Mouse (Mus musculus) erythroblast, embryonic 14.5 days (primary cell): ENCODE results near the gene Myh7. TPM values are rescaled to one million over a fixed set of nuclear protein-coding genes. Genes with fewer than 3 reads are reported as not detected.

Source experiments
- H3K27me3 ChIP-seq: 2 replicates; pipeline ENCODE4 v1.6.1; 2012; ENCODE audit warnings: inconsistent platforms; ENCODE audit not compliant: control insufficient read depth
- H3K36me3 ChIP-seq: 2 replicates; pipeline ENCODE4 v1.6.1; 2012; ENCODE audit warnings: mild to moderate bottlenecking, inconsistent platforms; ENCODE audit not compliant: control insufficient read depth
- H3K4me1 ChIP-seq: 2 replicates; pipeline ENCODE4 v1.6.1; 2012; ENCODE audit warnings: inconsistent platforms; ENCODE audit not compliant: control insufficient read depth
- H3K4me3 ChIP-seq: replicated peaks from 2 replicates; pipeline ENCODE3; 2012; ENCODE audit warnings: moderate library complexity, mild to moderate bottlenecking, inconsistent platforms
- H3K9me3 ChIP-seq: 2 replicates; pipeline ENCODE4 v1.6.1; 2012; ENCODE audit warnings: low read length, inconsistent platforms, mixed read lengths; ENCODE audit not compliant: control insufficient read depth
- GATA1 ChIP-seq: IDR thresholded peaks from 2 replicates; pipeline ENCODE4 v1.6.1; 2012; ENCODE audit warnings: low read length, inconsistent platforms, mixed read lengths
- TAL1 ChIP-seq: IDR thresholded peaks from 3 replicates; pipeline ENCODE4 v1.6.1; 2012; ENCODE audit warnings: low read length, inconsistent platforms, mixed read lengths
- polyA plus RNA-seq: library from polyadenylated mRNA; stranded (reverse); fragments of >175 nt; gene quantifications from 2 replicates; pipeline ENCODE4 v1.2.3, GENCODE M21; 2012

Myh7 gene
- polyA plus RNA-seq, 1 experiment: not detected

- TF ChIP-seq TAL1 (no peak), GATA1 (no peak)
- Histone ChIP-seq H3K27me3 (no peaks in the 10 kb centered on the region), H3K9me3 (no peaks in the 10 kb centered on the region), H3K4me3 (no peak overlapping the region), H3K36me3 (peaks cover 66% of the 10 kb centered on the region), H3K4me1 (0 out of 2 replicates have a peak, but pooled peaks cover 1% of the 10 kb centered on the region)
These were observed 28.6 kb upstream of the Myh7 start for GRCm38 (mm10) chr14:55023011-55023410.

GRCm38 (mm10) chr14:55020394-55020793, 26.0 kb upstream of the Myh7 start:
- TF ChIP-seq GATA1: no peak
- TF ChIP-seq TAL1: no peak
- no peak overlapping the region for H3K4me3 ChIP-seq
- H3K27me3 ChIP-seq: no peaks in the 10 kb centered on the region
- peaks cover 73% of the 10 kb centered on the region for H3K36me3 ChIP-seq
- H3K4me1 ChIP-seq: peaks cover 18% of the 10 kb centered on the region
- H3K9me3 ChIP-seq: no peaks in the 10 kb centered on the region

- H3K9me3 ChIP-seq: no peaks in the 10 kb centered on the region
- H3K36me3 ChIP-seq: peaks cover 42% of the 10 kb centered on the region
- peaks cover 28% of the 10 kb centered on the region for H3K4me1 ChIP-seq
- H3K4me3 ChIP-seq: no peak overlapping the region
- H3K27me3 ChIP-seq: no peaks in the 10 kb centered on the region
- TF ChIP-seq GATA1 (no peak), TAL1 (no peak)
These were observed 22.4 kb upstream of the Myh7 start for GRCm38 (mm10) chr14:55016876-55017275.

GRCm38 (mm10) chr14:55015767-55016111, 21.3 kb upstream of the Myh7 start:
- Histone ChIP-seq H3K4me1 (peaks cover 28% of the 10 kb centered on the region), H3K27me3 (no peaks in the 10 kb centered on the region), H3K4me3 (peak overlapping the region; percentile 78), H3K9me3 (no peaks in the 10 kb centered on the region), H3K36me3 (peaks cover 30% of the 10 kb centered on the region)
- TF ChIP-seq TAL1: no peak
- no peak for TF ChIP-seq GATA1

- H3K36me3 ChIP-seq: peaks cover 25% of the 10 kb centered on the region
- H3K4me3 ChIP-seq: peak within 1 kb of the TSS; percentile 78
- no peak for TF ChIP-seq GATA1
- TF ChIP-seq TAL1: no peak
- no peaks in the 10 kb centered on the region for H3K27me3 ChIP-seq
- H3K4me1 ChIP-seq: peaks cover 28% of the 10 kb centered on the region
- no peaks in the 10 kb centered on the region for H3K9me3 ChIP-seq
These were observed 20.8 kb upstream of the Myh7 start, which contains the start of gene Ngdn for GRCm38 (mm10) chr14:55014991-55015766. Gene Ngdn (plus strand): TSS chr14:55015454.

GRCm38 (mm10) chr14:55014591-55014990, 20.2 kb upstream of the Myh7 start:
- peaks cover 28% of the 10 kb centered on the region for H3K4me1 ChIP-seq
- H3K27me3 ChIP-seq: no peaks in the 10 kb centered on the region
- no peaks in the 10 kb centered on the region for H3K9me3 ChIP-seq
- peaks cover 20% of the 10 kb centered on the region for H3K36me3 ChIP-seq
- TF ChIP-seq GATA1 (no peak), TAL1 (no peak)
- peak overlapping the region; percentile 78 for H3K4me3 ChIP-seq

GRCm38 (mm10) chr14:55011116-55011515, 16.7 kb upstream of the Myh7 start:
- H3K36me3 ChIP-seq: no peaks in the 10 kb centered on the region
- no peak for TF ChIP-seq GATA1
- no peak for TF ChIP-seq TAL1

GRCm38 (mm10) chr14:55008417-55008816, 14.0 kb upstream of the Myh7 start:
- no peak overlapping the region for H3K4me3 ChIP-seq
- no peaks in the 10 kb centered on the region for H3K9me3 ChIP-seq
- peaks cover 24% of the 10 kb centered on the region for H3K4me1 ChIP-seq
- TF ChIP-seq TAL1 (no peak), GATA1 (no peak)
- H3K27me3 ChIP-seq: no peaks in the 10 kb centered on the region
- H3K36me3 ChIP-seq: no peaks in the 10 kb centered on the region

More at GRCm38 (mm10) chr14:55011116-55011515, 16.7 kb upstream of the Myh7 start:
- no peak overlapping the region for H3K4me3 ChIP-seq
- no peaks in the 10 kb centered on the region for H3K27me3 ChIP-seq
- H3K4me1 ChIP-seq: peaks cover 30% of the 10 kb centered on the region
- H3K9me3 ChIP-seq: no peaks in the 10 kb centered on the region

- Histone ChIP-seq H3K27me3 (no peaks in the 10 kb centered on the region), H3K4me1 (peaks cover 24% of the 10 kb centered on the region), H3K36me3 (no peaks in the 10 kb centered on the region), H3K9me3 (no peaks in the 10 kb centered on the region), H3K4me3 (no peak overlapping the region)
- TF ChIP-seq TAL1 (no peak), GATA1 (no peak)
These were observed 12.9 kb upstream of the Myh7 start for GRCm38 (mm10) chr14:55007120-55007908.
